Mouse (Mus musculus) thymus, postnatal 10 days (tissue): ENCODE results near the gene Dtnbp1.

Source experiments
- DNase-seq, 2 experiments: peaks; one replicate each; pipeline ENCODE4 v3.0.0; 2021; ENCODE audit warnings: low spot score in 2 of 2

Gene Dtnbp1

GRCm38 (mm10) chr13:45001911-45002615 lies at the start of gene Dtnbp1:
Gene Dtnbp1, minus strand, starts transcription at chr13:45002147.
- DNase-seq = peak; percentile 43 to 83

- DNase-seq = no peak
Observed at GRCm38 (mm10) chr13:45049261-45050020, 47.5 kb upstream of the Dtnbp1 start.

DNA sequence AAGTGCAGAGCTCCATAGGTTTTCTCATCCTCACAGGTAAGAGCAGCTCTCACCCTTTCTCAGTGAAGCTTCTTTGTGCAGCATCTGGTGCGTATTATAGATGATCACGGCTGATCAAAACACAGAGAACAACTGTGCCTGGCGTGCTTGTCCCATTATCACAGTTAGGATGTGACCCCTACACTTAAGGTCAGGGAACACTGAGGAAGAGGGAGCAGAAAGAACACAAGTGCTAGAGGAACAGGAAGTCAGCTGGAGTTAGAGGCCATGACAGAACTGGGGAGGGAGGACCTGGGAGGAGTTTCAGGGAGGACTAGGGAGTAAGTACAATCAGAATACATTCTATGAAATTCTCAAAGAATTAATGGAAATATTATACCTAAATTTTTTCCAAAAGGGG lies 41.5 kb upstream of the Dtnbp1 start:
- no peak for DNase-seq

- no peak for DNase-seq
Observed at GRCm38 (mm10) chr13:45040741-45041140, 38.8 kb upstream of the Dtnbp1 start.

DNA sequence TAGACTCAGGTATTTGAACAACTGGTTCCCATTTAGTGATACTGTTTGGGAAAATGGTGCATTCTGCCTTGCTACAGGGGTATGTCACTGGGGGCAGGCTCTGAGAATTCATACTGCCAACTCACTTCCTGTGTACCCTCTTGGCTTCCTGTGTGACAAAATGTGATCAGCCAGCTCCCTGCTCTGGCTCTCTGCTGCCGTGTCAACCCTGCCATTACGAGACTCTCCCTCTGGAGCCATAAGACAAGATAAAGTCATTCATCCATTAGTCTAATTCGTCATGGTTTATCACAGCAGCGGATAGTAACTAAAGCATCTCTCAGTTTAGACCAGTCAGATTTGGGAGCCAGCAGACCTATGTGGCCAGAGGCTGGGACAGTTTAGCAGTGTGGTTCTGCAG lies 38.2 kb upstream of the Dtnbp1 start:
- DNase-seq = no peak

GRCm38 (mm10) chr13:45036417-45036816 lies 34.5 kb upstream of the Dtnbp1 start:
- DNase-seq = no peak

GRCm38 (mm10) chr13:45034759-45035158 lies 32.8 kb upstream of the Dtnbp1 start:
- DNase-seq = no peak

DNA sequence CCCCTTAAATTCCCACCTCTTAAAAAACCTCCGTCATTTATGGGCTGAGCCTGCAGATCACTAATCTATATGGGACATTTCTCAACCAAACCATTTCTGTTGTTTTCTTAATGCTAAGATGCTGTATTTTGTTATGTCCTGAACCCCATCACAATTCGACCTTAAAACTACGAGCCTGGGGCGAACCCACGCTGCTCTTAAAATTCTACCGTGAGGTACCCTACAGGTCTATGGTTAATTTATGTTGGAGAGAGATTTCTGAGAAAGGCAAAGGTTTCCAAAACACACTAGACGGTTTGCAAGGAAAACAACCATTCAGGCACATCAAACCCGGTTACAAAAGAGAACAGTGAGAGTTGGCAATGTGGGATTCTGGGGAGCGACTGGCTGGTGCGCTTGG lies 31.4 kb upstream of the Dtnbp1 start:
- no peak for DNase-seq

GRCm38 (mm10) chr13:45032484-45032883 lies 30.5 kb upstream of the Dtnbp1 start:
- DNase-seq = no peak

DNA sequence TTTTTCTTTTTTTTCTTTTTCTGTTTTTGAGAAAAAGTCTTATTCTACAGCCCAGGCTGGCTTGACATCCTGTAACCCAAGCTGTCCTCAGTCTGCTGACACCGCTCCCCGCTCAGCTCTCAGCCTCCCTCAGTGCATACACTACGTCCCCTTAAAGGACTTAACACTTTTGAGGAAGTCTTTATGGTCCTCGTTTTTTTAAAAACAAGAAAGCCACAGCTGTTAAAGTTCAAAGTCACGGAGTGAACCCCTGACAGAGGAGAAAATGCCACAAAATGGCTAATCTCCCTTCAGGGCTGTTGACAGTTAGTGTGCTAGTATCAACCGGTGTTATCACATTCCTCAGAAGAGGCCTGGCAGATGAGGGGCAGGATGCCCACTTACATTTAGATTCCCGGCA lies 29.8 kb upstream of the Dtnbp1 start:
- no peak for DNase-seq

DNA sequence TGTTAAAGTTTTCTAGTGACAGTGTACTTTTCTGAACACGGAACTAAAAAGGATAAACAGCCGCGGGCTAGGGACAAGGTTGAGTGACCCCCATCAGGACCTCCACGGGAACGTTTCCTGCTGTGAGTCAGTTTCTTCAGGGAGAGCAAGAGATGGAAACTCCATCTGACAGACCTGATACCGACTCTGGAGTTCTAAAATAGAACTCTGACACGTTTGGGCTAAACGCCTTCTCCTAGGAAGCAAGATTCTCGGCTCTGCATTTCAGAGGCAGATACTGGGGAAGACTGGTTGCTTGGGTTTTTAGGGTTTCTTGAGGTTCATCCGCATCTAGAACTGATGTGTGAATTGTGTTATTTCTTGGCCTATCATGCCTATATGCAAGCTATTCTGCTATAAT lies 29.4 kb upstream of the Dtnbp1 start:
- DNase-seq = no peak

DNA sequence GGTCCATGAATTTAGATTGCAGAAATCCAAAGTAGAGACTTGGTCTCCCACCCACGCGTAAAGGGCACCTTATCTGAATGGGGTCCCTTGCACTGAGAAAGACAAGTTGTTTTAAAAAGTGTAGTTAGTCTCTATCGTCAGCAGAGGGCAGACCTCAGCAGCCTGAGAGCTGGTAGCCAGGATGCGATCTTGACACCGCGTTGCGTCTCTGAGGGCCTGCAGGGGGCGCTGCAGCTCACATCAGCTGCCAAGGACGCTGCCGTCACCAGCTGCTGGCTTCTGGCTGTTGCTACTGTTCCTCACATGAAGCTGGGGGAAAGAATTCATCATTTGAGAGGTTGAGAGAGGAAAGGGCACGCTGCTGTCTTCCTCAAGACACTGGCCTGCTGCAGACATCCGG lies 28.9 kb upstream of the Dtnbp1 start:
- peak; percentile 75 to 92 for DNase-seq

DNA sequence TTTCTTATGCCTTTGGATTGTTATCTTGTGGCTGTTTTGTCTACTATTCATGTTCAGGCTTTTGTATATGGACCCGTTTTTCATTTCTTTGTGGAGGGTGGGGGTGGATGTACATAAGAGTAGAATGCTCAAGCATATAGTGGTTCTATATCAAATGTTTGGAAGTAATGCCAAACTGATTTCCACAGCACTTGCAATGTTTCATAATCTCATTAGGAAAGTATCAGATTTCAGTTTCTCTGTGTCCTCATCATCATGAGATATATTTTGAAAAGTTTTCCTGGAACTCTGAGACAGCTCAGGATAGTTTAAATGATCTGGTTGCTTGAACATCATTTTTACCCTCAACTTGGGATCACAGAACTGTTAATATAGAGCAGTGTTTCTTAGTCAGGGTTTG lies 27.8 kb upstream of the Dtnbp1 start:
- DNase-seq = no peak

GRCm38 (mm10) chr13:45026291-45026690 lies 24.3 kb upstream of the Dtnbp1 start:
- no peak for DNase-seq

DNA sequence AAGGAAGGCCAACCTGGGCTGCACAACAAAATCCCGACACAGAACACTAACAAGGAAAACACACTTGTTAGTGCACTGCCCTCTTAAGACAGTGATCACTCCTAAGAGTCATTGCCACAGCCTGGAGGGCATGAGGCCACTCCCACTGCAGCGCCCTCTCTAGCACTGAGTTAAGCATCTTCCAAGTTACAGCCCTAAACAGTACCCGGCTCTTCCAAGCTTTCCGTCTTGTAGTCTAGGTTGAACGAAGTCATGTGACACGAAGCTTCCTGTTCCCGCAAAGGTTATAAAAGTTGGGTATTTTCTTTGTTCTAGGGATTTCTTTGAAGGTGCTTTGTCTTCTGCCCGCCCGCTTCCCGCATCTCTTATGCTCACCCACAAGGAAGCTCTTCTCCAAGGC lies 22.9 kb upstream of the Dtnbp1 start:
- DNase-seq = no peak

GRCm38 (mm10) chr13:45023356-45024150 lies 21.6 kb upstream of the Dtnbp1 start:
- no peak for DNase-seq

DNA sequence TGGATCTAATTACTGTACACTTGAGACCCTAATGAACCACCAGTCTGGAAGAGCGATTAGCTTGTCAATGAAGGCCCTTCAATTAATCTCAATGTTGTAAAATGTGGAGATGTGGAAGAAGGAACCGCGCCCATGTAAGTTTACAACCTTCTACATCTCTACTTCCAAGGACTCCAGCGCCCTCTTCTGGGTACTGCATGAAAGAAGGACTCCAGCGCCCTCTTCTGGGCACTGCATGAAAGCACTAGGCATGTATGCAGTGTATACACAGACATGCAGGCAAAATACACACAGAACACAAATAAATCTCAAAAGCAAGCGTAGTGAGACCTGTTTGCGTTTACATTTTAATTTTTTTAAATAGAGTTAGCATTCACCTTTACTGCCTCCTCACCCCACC lies 6.2 kb upstream of the Dtnbp1 start:
- DNase-seq = peak in 1 of 2 experiments; percentile 65

GRCm38 (mm10) chr13:45007726-45008125 lies 5.8 kb upstream of the Dtnbp1 start:
- no peak for DNase-seq

- DNase-seq = no peak
Observed at GRCm38 (mm10) chr13:45006483-45006882, 4.5 kb upstream of the Dtnbp1 start.

DNA sequence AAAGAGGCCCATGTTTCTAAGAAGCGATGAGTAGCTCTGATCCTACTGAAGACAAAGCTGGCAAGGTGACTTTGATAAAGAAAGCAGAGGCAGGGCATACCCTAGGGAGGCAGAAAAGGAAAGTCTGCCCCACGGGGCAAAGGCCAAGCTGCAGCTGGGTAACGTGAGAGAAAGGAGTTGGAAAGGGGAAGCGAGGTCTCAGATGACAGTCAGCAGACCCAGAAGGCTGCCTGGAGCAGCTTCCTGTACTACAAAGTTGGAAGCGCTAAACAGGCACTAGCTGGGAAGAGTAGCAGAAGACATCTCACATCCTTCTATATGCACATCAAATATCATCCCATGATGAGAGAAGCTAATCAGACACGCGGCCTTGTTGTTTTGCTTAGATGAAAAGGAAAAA lies 3.9 kb upstream of the Dtnbp1 start:
- no peak for DNase-seq

GRCm38 (mm10) chr13:45004987-45005592 lies 3.1 kb upstream of the Dtnbp1 start:
- no peak for DNase-seq

- DNase-seq = no peak
Observed at GRCm38 (mm10) chr13:45003026-45003425, 1.1 kb upstream of the Dtnbp1 start.
